Mouse (Mus musculus) limb, embryonic 14.5 days (tissue): ENCODE measurements around the gene Serinc3. TPM values are rescaled to one million over a fixed set of nuclear protein-coding genes. Genes with fewer than 3 reads are reported as not detected.

Experiments used
- ATAC-seq: fragments of 200-750 bp; cut with Nextera tagmentation; 2 replicates; pipeline ENCODE4 v1.8.0; 2017; ENCODE audit warnings: low read depth, moderate number of reproducible peaks, moderate TSS enrichment; ENCODE audit not compliant: low FRiP score
- DNase-seq: peaks from one replicate; pipeline ENCODE4 v3.0.0-alpha.2; 2015; ENCODE audit warnings: low spot score
- H3K27ac ChIP-seq: fragments of 300-500 bp; sonication (generic); replicated peaks from 2 replicates; pipeline ENCODE4 v1.5.1; 2014; ENCODE audit warnings: low read depth, mild to moderate bottlenecking, low read length, moderate library complexity, mixed read lengths
- H3K27me3 ChIP-seq: fragments of 300-500 bp; sonication (generic); 2 replicates; pipeline ENCODE4 v1.6.1; 2014; ENCODE audit warnings: low read length, mixed read lengths; ENCODE audit not compliant: control insufficient read depth, insufficient read depth
- H3K36me3 ChIP-seq: fragments of 300-500 bp; sonication (generic); 2 replicates; pipeline ENCODE4 v1.6.1; 2014; ENCODE audit warnings: mild to moderate bottlenecking, low read length, moderate library complexity, mixed read lengths; ENCODE audit not compliant: control insufficient read depth, insufficient read depth
- H3K4me1 ChIP-seq: fragments of 300-500 bp; sonication (generic); 2 replicates; pipeline ENCODE4 v1.6.1; 2014; ENCODE audit warnings: antibody characterized with exemption, low read length, mixed read lengths; ENCODE audit not compliant: control insufficient read depth, insufficient read depth
- H3K4me2 ChIP-seq: fragments of 300-500 bp; sonication (generic); replicated peaks from 2 replicates; pipeline ENCODE4 v1.6.1; 2014; ENCODE audit warnings: low read depth, mild to moderate bottlenecking, low read length, moderate library complexity; ENCODE audit not compliant: severe bottlenecking
- H3K4me3 ChIP-seq: fragments of 300-500 bp; sonication (generic); replicated peaks from 2 replicates; pipeline ENCODE4 v1.5.1; 2014; ENCODE audit warnings: low read length
- H3K9ac ChIP-seq: fragments of 300-500 bp; sonication (generic); 2 replicates; pipeline ENCODE4 v1.6.1; 2014; ENCODE audit warnings: mild to moderate bottlenecking, low read depth, low read length, moderate library complexity; ENCODE audit not compliant: severe bottlenecking
- H3K9me3 ChIP-seq: fragments of 300-500 bp; sonication (generic); 2 replicates; pipeline ENCODE4 v1.6.1; 2016; ENCODE audit warnings: low read length; ENCODE audit not compliant: control insufficient read depth
- POLR2A ChIP-seq: fragments of 200-500 bp; IDR thresholded peaks from 2 replicates; pipeline ENCODE4 v1.8.0; 2012; ENCODE audit warnings: inconsistent platforms, mild to moderate bottlenecking, moderate library complexity, borderline replicate concordance; ENCODE audit not compliant: insufficient read depth, insufficient read length; ENCODE audit errors: extremely low read depth
- WGBS: fragments of 180-500 bp; shearing (Covaris S2); extraction: QIAGEN DNeasy Blood & Tissue Kit; methylation state at CpG from one replicate; pipeline ENCODE4 v1.1.7; 2014; 5-methylcytosine and 5-hydroxymethylcytosine counted together
- polyA plus RNA-seq, 2 experiments: library from polyadenylated mRNA; depleted of rRNA in 1 of 2; stranded (reverse) in 1 of 2; unstranded in 1 of 2; fragments of >200 nt; fragmentation: Nextera tagmentation in 1 of 2; extraction: Ambion mirVana in 1 of 2; gene quantifications; 2 replicates each; pipeline versions ENCODE4 v1.2.1 to v1.2.3; 2012 to 2014

The Serinc3 gene
- polyA plus RNA-seq, 2 experiments, result 43.4 to 99.5 TPM

GRCm38 (mm10) chr2:163620451-163620850 lies 24.5 kb downstream of the Serinc3 start:
- ATAC-seq (no peak), DNase-seq (no peak)
- H3K9me3 ChIP-seq, result no peaks in the 10 kb centered on the region
- no peak overlapping the region for H3K27ac ChIP-seq
- 64% methylated on average over 8 of the region's 8 CpGs for WGBS
- no peak overlapping the region for H3K4me2 ChIP-seq
- TF ChIP-seq POLR2A, result no peak
- no peak overlapping the region for H3K9ac ChIP-seq
- H3K4me1 ChIP-seq, result no peaks in the 10 kb centered on the region
- no peak overlapping the region for H3K4me3 ChIP-seq
- H3K36me3 ChIP-seq, result peaks cover 91% of the 10 kb centered on the region
- no peaks in the 10 kb centered on the region for H3K27me3 ChIP-seq

DNA sequence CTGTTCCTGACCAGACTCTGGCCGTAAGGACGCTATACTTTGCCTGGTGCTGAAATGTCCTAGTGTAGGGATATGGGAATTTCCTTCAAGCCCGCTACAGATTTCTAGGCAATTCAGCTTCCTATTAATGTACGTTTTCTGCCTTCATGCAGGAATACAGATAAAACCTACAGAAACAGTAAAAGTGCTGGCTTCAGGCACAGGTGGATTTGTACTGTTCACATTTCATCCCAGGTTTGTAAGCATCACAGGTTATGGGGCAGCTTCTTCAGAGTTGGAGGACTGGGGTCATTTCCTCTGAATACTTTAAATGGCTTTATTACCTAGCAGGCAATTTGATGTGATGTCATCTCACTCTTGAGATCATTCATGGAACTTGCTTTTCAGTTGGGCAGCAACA lies 27.1 kb downstream of the Serinc3 start:
- ATAC-seq, result no peak
- H3K4me3 ChIP-seq, result no peak overlapping the region
- H3K36me3 ChIP-seq, result peaks cover 95% of the 10 kb centered on the region
- WGBS, result 89% methylated on average over 4 of the region's 4 CpGs
- no peak for DNase-seq
- H3K4me2 ChIP-seq, result no peak overlapping the region
- H3K9me3 ChIP-seq, result no peaks in the 10 kb centered on the region
- H3K4me1 ChIP-seq, result no peaks in the 10 kb centered on the region
- H3K9ac ChIP-seq, result no peak overlapping the region
- no peak for TF ChIP-seq POLR2A
- no peak overlapping the region for H3K27ac ChIP-seq
- no peaks in the 10 kb centered on the region for H3K27me3 ChIP-seq

DNA sequence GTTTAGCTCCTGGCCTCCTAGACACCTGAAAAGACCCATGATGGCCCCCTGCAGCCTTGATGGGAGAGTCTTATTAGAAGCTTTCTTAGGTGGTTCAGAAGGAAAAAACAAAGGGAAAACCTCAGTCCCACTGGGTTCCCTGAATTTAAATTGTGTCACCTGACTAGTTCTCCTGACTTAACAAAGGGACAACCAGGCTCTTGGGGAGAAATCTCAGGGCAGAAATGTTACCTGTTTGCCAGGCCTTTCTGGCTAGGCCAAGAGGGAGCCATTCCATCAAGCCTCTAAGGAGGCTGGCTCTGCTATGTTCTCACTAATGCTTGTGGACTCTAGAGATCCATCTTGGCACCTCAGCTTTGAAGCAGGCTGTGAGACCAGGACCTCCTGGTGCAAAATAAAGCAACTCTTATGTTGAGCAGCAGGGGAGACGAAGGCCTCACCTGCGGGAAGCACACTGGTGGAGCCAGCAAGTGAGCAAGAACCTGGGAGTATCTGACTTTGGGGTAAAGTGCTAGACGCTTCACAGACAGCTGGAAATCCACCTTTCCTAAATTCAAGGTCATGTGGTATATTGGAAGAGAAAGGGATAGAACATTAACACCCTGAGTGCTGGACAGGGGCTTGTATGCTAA lies 27.6 kb downstream of the Serinc3 start:
- ATAC-seq (no peak), DNase-seq (no peak)
- peaks cover 95% of the 10 kb centered on the region for H3K36me3 ChIP-seq
- H3K27ac ChIP-seq, result no peak overlapping the region
- H3K4me2 ChIP-seq, result no peak overlapping the region
- H3K9ac ChIP-seq, result no peak overlapping the region
- 89% methylated on average over 3 of the region's 3 CpGs for WGBS
- no peaks in the 10 kb centered on the region for H3K4me1 ChIP-seq
- TF ChIP-seq POLR2A, result no peak
- no peak overlapping the region for H3K4me3 ChIP-seq
- no peaks in the 10 kb centered on the region for H3K27me3 ChIP-seq
- no peaks in the 10 kb centered on the region for H3K9me3 ChIP-seq

DNA sequence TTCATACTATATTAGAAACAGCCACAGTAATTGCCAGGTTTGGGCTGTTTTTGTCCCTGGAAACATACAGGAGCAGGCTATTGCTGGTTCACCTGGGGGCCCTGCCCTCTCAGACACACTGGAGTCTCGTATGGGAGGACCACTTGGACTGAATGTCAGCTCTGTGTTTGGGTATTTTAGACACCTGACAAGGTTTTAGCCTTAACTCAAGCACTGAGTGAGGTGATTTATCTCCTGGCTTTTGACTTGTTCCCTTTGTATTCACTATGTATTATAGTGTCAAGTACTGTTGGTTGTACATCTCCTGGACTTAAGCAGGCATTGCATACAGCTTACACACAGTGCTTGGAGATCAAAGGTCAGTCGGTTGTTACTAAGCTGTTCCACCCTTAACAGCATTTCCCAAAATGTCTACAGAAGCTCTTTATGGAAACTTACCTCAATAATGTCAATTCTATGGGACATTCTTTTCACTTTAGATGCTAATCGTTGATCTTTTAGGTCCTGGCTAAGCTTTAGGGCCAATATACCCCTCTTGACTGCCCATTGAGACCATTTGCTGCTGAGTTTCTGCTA lies 28.2 kb downstream of the Serinc3 start:
- H3K9ac ChIP-seq, result no peak overlapping the region
- TF ChIP-seq POLR2A, result no peak
- no peak overlapping the region for H3K4me3 ChIP-seq
- H3K4me2 ChIP-seq, result no peak overlapping the region
- WGBS, result 83% methylated on average over 3 of the region's 3 CpGs
- no peaks in the 10 kb centered on the region for H3K27me3 ChIP-seq
- H3K36me3 ChIP-seq, result peaks cover 91% of the 10 kb centered on the region
- H3K9me3 ChIP-seq, result no peaks in the 10 kb centered on the region
- no peaks in the 10 kb centered on the region for H3K4me1 ChIP-seq
- ATAC-seq, result no peak
- DNase-seq, result no peak
- H3K27ac ChIP-seq, result no peak overlapping the region

DNA sequence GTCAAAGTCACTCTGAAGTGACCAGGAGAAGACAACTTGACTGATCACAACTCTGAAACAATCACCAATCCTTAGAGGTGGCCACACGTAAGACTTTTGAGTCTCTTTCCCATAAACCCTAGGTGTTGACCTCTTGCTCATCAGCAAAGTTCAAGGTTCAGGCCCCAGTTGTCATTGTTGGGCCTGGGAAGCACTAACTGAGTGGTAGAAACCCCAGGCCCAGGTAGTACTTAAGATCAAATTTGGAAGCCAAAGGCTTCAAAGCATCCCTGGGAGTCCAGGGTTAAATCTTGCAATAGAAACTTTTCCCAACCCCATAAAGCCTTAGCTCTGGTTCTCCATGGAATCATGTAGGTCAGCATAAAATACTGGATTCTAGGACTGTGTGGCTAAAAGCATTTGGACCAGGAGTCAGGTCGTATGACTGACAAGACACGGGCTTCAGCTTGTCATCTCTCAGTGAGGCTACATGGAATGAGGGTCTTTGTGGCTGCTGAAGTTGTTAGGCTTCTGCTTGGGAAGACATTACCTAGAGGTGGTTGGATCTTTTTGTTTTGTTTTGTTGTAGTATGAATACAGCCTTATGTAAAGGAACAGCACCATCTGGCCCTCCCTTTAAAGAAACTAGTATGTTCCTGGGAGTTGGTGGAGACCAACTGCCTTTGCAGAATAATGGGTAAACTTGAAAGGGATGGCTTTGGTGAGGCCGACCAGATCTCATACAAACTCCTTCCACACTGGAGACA lies 28.9 kb downstream of the Serinc3 start:
- no peaks in the 10 kb centered on the region for H3K27me3 ChIP-seq
- TF ChIP-seq POLR2A, result no peak

More for the DNA sequence above, 28.9 kb downstream of the Serinc3 start:
- H3K36me3 ChIP-seq, result peaks cover 93% of the 10 kb centered on the region
- no peak overlapping the region for H3K27ac ChIP-seq
- no peak overlapping the region for H3K9ac ChIP-seq
- H3K4me2 ChIP-seq, result no peak overlapping the region
- H3K4me3 ChIP-seq, result no peak overlapping the region
- DNase-seq (no peak), ATAC-seq (no peak)
- WGBS, result 83% methylated on average over 4 of the region's 4 CpGs
- no peaks in the 10 kb centered on the region for H3K9me3 ChIP-seq
- no peaks in the 10 kb centered on the region for H3K4me1 ChIP-seq
